Mouse (Mus musculus): ENCODE results near the gene Mt3.
A peak's percentile ranks its signal among the peaks of the same experiment; 100 is the strongest.
"Not testable (repeated sequence)": the region's sequence is repeated elsewhere in the genome, so short reads cannot be mapped to it uniquely, and the experiment has no call there.

The Mt3 gene

GRCm38 (mm10) chr8:94153451-94153850 is 1.0 kb downstream of the Mt3 start:
- DNase-seq = no peak

GRCm38 (mm10) chr8:94154537-94154936 is 2.1 kb downstream of the Mt3 start:
- DNase-seq = no peak

- DNase-seq = no peak
Observed at GRCm38 (mm10) chr8:94156092-94156491, 3.7 kb downstream of the Mt3 start.

- DNase-seq = not testable (repeated sequence)
Observed at GRCm38 (mm10) chr8:94165772-94166171, 13.4 kb downstream of the Mt3 start.

GRCm38 (mm10) chr8:94167244-94167643 is 14.8 kb downstream of the Mt3 start:
- DNase-seq = peak; percentile 45

- DNase-seq = no peak
Observed at GRCm38 (mm10) chr8:94169547-94169946, 17.1 kb downstream of the Mt3 start.

- no peak for DNase-seq
Observed at GRCm38 (mm10) chr8:94171321-94171755, 18.9 kb downstream of the Mt3 start.

GRCm38 (mm10) chr8:94172075-94172808 is 19.8 kb downstream of the Mt3 start, which contains the start of gene Mt2:
Gene Mt2, plus strand, starts transcription at chr8:94172664.
- DNase-seq = no peak

GRCm38 (mm10) chr8:94172809-94173732 is 20.7 kb downstream of the Mt3 start:
- peak in 1 of 2 experiments; percentile 10 for DNase-seq

GRCm38 (mm10) chr8:94173848-94174403 is 21.5 kb downstream of the Mt3 start:
- DNase-seq = no peak

GRCm38 (mm10) chr8:94174619-94175213 is 22.3 kb downstream of the Mt3 start:
- DNase-seq = no peak

GRCm38 (mm10) chr8:94177716-94178390 is 25.4 kb downstream of the Mt3 start:
- DNase-seq = no peak

- peak; percentile 35 to 41 for DNase-seq
Observed at GRCm38 (mm10) chr8:94178857-94179712, 26.7 kb downstream of the Mt3 start, which contains the start of gene Mt1. Gene Mt1, plus strand, starts transcription at chr8:94179082.

GRCm38 (mm10) chr8:94179713-94180560 is 27.5 kb downstream of the Mt3 start:
- DNase-seq = no peak

GRCm38 (mm10) chr8:94180561-94180908 is 28.1 kb downstream of the Mt3 start:
- DNase-seq = no peak

- no peak for DNase-seq
Observed at GRCm38 (mm10) chr8:94182055-94182929, 29.9 kb downstream of the Mt3 start.

GRCm38 (mm10) chr8:94183117-94183516 is 30.7 kb downstream of the Mt3 start:
- DNase-seq = peak; percentile 34 to 41

GRCm38 (mm10) chr8:94184357-94184843 is 32.0 kb downstream of the Mt3 start:
- DNase-seq = no peak

- no peak for DNase-seq
Observed at GRCm38 (mm10) chr8:94185791-94186190, 33.4 kb downstream of the Mt3 start.
